Mouse (Mus musculus) ES-Bruce4 (cell line): Measurements from ENCODE around the gene Dlgap1. TPM values are rescaled to one million over a fixed set of nuclear protein-coding genes. Genes with fewer than 3 reads are reported as not detected.

Experiments
- H3K27ac ChIP-seq: 2 replicates; pipeline ENCODE4 v1.5.1; 2012; ENCODE audit warnings: low read length, inconsistent platforms; ENCODE audit not compliant: insufficient read depth
- H3K27me3 ChIP-seq: 2 replicates; pipeline ENCODE4 v1.6.1; 2012; ENCODE audit warnings: mild to moderate bottlenecking, low read length, inconsistent platforms; ENCODE audit not compliant: control insufficient read depth, poor library complexity, insufficient read depth, severe bottlenecking
- H3K36me3 ChIP-seq: 2 replicates; pipeline ENCODE4 v1.6.1; 2012; ENCODE audit warnings: inconsistent platforms, mild to moderate bottlenecking, low read length, moderate library complexity; ENCODE audit not compliant: control insufficient read depth, poor library complexity, insufficient read depth, severe bottlenecking
- H3K4me1 ChIP-seq: one replicate; pipeline ENCODE4 v1.8.1; 2011; ENCODE audit warnings: low read length; ENCODE audit not compliant: control insufficient read depth, insufficient read depth
- H3K4me3 ChIP-seq: 2 replicates; pipeline ENCODE4 v1.5.1; 2011; ENCODE audit warnings: low read depth, mild to moderate bottlenecking, low read length
- H3K9ac ChIP-seq: 2 replicates; pipeline ENCODE4 v1.6.1; 2012; ENCODE audit warnings: low read depth, mild to moderate bottlenecking, inconsistent platforms; ENCODE audit not compliant: poor library complexity, severe bottlenecking
- H3K9me3 ChIP-seq: replicated peaks from 2 replicates; pipeline ENCODE4 v1.6.1; 2012; ENCODE audit warnings: mild to moderate bottlenecking, low read length, inconsistent platforms; ENCODE audit not compliant: control insufficient read depth, poor library complexity, insufficient read depth, severe bottlenecking
- CTCF ChIP-seq: IDR thresholded peaks from one replicate; pipeline ENCODE4 v1.8.1; 2011; ENCODE audit warnings: low read depth, low read length
- EP300 ChIP-seq: IDR thresholded peaks from 2 replicates; pipeline ENCODE4 v1.6.1; 2011; ENCODE audit warnings: low read depth, low read length; ENCODE audit not compliant: insufficient read depth
- POLR2A ChIP-seq: IDR thresholded peaks from one replicate; pipeline ENCODE4 v1.8.1; 2011; ENCODE audit warnings: low read length; ENCODE audit not compliant: insufficient read depth
- polyA plus RNA-seq: library from polyadenylated mRNA; stranded (reverse); fragments of >200 nt; gene quantifications from 2 replicates; pipeline ENCODE4 v1.2.4, GENCODE M21; 2011; ENCODE audit warnings: low read depth; ENCODE audit not compliant: missing spikeins, insufficient read depth, insufficient read length

The Dlgap1 gene
- polyA plus RNA-seq, 1 experiment = 1.2 TPM

DNA sequence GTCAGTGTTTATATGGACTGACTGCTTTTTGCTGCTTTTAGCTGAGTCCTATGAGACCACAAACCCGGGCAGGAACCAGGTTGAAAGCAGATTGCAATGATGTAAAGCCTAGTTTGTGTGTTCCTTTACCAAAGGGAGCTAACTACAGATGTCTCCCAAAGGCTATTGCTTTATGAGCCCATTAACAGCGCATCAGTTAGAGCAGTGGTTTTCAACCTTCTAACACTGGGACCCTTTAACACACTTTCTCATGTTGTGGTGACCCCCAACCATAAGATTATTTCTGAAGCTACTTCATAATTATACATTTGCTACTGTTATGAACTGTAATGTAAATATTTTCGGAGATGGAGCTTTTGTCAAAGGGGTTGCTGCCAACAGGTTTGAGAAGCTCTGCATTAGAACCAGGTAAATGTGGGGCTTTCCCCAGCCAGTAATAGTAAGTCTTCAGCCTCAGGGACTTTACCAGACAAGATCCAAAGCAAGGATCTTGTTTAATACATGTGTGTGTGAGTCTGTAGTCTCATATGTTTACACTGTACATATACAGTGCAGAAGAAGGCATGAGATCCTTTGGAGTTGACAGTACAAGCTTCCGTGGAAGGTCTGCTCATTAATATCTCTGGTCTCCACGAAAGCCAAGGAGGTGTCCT is 899.8 kb downstream of the Dlgap1 start:
- no peak overlapping the region for H3K4me3 ChIP-seq
- H3K27me3 ChIP-seq = no peaks in the 10 kb centered on the region
- H3K27ac ChIP-seq = no peak overlapping the region
- H3K9me3 ChIP-seq = 0 out of 2 replicates have a peak, but pooled peaks cover 8% of the 10 kb centered on the region
- no peak overlapping the region for H3K9ac ChIP-seq
- 0 out of 2 replicates have a peak, but pooled peaks cover 1% of the 10 kb centered on the region for H3K36me3 ChIP-seq
- H3K4me1 ChIP-seq = no peaks in the 10 kb centered on the region
- TF ChIP-seq EP300 (no peak), CTCF (no peak), POLR2A (no peak)

DNA sequence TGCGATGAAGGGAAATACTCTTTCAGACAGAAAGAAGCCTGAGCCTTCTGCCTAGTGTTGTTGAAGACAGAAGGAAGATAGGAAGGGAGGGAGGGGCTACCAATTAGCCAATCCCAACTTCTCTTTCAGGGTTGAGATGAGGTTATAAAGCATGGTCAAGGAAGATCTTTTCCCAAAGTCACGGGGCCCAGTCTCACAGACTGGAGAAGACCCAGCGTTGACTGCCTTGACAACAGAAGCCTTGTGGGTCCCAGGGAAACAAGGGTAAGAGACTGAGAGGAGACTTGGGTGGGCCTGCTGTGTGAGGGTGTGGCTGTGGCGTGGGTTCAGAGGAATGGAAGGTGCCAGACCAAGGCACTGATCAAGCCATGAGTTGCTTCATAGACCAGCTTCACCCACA is 901.7 kb downstream of the Dlgap1 start:
- H3K27ac ChIP-seq = peak overlapping the region; percentile 42
- H3K9me3 ChIP-seq = 0 out of 2 replicates have a peak, but pooled peaks cover 8% of the 10 kb centered on the region
- H3K36me3 ChIP-seq = no peaks in the 10 kb centered on the region
- H3K4me3 ChIP-seq = peak overlapping the region; percentile 35
- no peaks in the 10 kb centered on the region for H3K4me1 ChIP-seq
- H3K27me3 ChIP-seq = no peaks in the 10 kb centered on the region
- TF ChIP-seq CTCF (no peak), EP300 (0 out of 2 replicates have a peak, but pooled peaks have one; percentile 19)
- H3K9ac ChIP-seq = no peak overlapping the region
